Comparison of ENCODE assay signal across 15 mouse cellular contexts in the genomic region with DNA sequence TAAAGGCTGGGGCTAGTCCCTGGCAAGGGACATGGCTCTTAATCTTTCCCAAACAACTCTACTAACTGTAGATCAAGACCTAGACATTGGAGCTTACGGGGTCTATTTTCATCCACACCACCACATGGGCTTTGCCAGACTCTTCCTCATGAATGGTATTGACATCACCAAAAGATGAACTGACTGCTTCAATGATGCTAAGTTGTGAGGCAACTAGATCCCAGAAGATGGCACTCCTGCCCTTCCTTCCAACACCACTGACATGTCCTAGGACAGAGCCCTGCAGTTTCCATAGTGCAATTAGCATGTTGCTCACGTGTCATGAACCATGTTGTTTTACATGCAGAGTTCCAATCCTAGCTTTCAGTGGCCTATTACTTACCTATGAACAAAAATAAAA.
DNase-seq lines count a peak whose midpoint lies in the region; ATAC-seq and TF ChIP-seq lines count a peak whose summit lies in the region.
"Had no signal": no experiment of that assay in that cellular context is flagged by ENCODE, and none has a peak within 500 bp of the region (broad histone marks: within the 10 kb centered on the region; RNA-seq: fewer than 3 reads in every experiment).

No protein-coding gene starts in this region.

- H3K27ac ChIP-seq in layer of hippocampus, adult 2 months: no peak overlapping the region
- H3K27ac ChIP-seq: hindbrain, embryonic 15.5 days; liver, embryonic 13.5 days; neural tube, embryonic 15.5 days had no signal

- ATAC-seq in frontal cortex, adult (ENCODE audit: low TSS enrichment): 0 out of 2 replicates have a peak, but pooled peaks have one; percentile 47
- ATAC-seq: CD4-positive, CD25-positive, alpha-beta regulatory T cell, adult 4 months had no signal

- no peak overlapping the region for H3K4me3 ChIP-seq in layer of hippocampus, adult 2 months
- H3K4me3 ChIP-seq: hindbrain, embryonic 15.5 days; liver, embryonic 13.5 days; neural tube, embryonic 15.5 days had no signal

- no peak for DNase-seq in frontal cortex, postnatal 36 days (ENCODE audit: low spot score in 2 of 2)
- no peak for DNase-seq in layer of hippocampus, adult 2 months (ENCODE audit: low spot score in 2 of 2)
- DNase-seq in layer of hippocampus, adult 9-11 months: no peak
- peak; percentile 36 to 52 for DNase-seq in right cerebral cortex, postnatal 10 days (ENCODE audit: low spot score in 2 of 2)
- no peak for DNase-seq in right cerebral cortex, postnatal 4 days
- DNase-seq in adrenal gland, postnatal 10 days: no peak
- DNase-seq: adrenal gland, adult 2 months; kidney, postnatal 25 days; liver, embryonic 13.5 days; right cerebral cortex, postnatal 25 days; thymus, postnatal 25 days had no signal

- peak; percentile 76 for TF ChIP-seq CTCF in layer of hippocampus, adult 2 months (conservative IDR thresholded peaks at IDR 0.05)

Comparison
In these comparisons a context has a peak if more than half of its experiments do, and no peak if none do; other contexts are left out.
1. DNase-seq: peak in right cerebral cortex, postnatal 10 days (2 of 2); none in frontal cortex, postnatal 36 days (0 of 2), layer of hippocampus, adult 2 months (0 of 2), layer of hippocampus, adult 9-11 months (single experiment), right cerebral cortex, postnatal 4 days (single experiment) and adrenal gland, postnatal 10 days (single experiment).